Mouse (Mus musculus) kidney, postnatal 14 days (tissue): ENCODE results near the gene Sf1.

ENCODE experiments used
- DNase-seq: peaks from one replicate; pipeline ENCODE4 v3.0.0; 2022; ENCODE audit warnings: mixed read lengths

The Sf1 gene

GRCm38 (mm10) chr19:6363411-6364240, at the start of gene Sf1:
Gene Sf1 (plus strand): TSS chr19:6363690.
- peak; percentile 100 for DNase-seq

- no peak for DNase-seq
Measured at GRCm38 (mm10) chr19:6313796-6314195, 49.7 kb upstream of the Sf1 start.

GRCm38 (mm10) chr19:6314513-6314912, 49.0 kb upstream of the Sf1 start:
- no peak for DNase-seq

GRCm38 (mm10) chr19:6315573-6315972, 47.9 kb upstream of the Sf1 start:
- DNase-seq = no peak

GRCm38 (mm10) chr19:6318145-6318544, 45.3 kb upstream of the Sf1 start:
- no peak for DNase-seq

GRCm38 (mm10) chr19:6321358-6321757, 42.1 kb upstream of the Sf1 start:
- no peak for DNase-seq

GRCm38 (mm10) chr19:6321786-6322621, 41.5 kb upstream of the Sf1 start:
- DNase-seq = no peak

- no peak for DNase-seq
Measured at GRCm38 (mm10) chr19:6324751-6325150, 38.7 kb upstream of the Sf1 start.

- DNase-seq = no peak
Measured at GRCm38 (mm10) chr19:6331178-6331577, 32.3 kb upstream of the Sf1 start.

- DNase-seq = peak; percentile 54
Measured at GRCm38 (mm10) chr19:6331719-6332516, 31.6 kb upstream of the Sf1 start.

GRCm38 (mm10) chr19:6333761-6334595, 29.5 kb upstream of the Sf1 start:
- DNase-seq = no peak

GRCm38 (mm10) chr19:6334673-6335457, 28.6 kb upstream of the Sf1 start, which contains the start of gene Men1:
Gene Men1 (plus strand): TSS chr19:6334979.
- peak; percentile 97 for DNase-seq

- DNase-seq = peak; percentile 36
Measured at GRCm38 (mm10) chr19:6335458-6335827, 28.0 kb upstream of the Sf1 start.

- DNase-seq = no peak
Measured at GRCm38 (mm10) chr19:6336920-6337319, 26.6 kb upstream of the Sf1 start.

- DNase-seq = no peak
Measured at GRCm38 (mm10) chr19:6338171-6338570, 25.3 kb upstream of the Sf1 start.

- DNase-seq = no peak
Measured at GRCm38 (mm10) chr19:6338716-6339115, 24.8 kb upstream of the Sf1 start.

GRCm38 (mm10) chr19:6339191-6339590, 24.3 kb upstream of the Sf1 start:
- DNase-seq = no peak

GRCm38 (mm10) chr19:6339890-6340504, 23.5 kb upstream of the Sf1 start:
- DNase-seq = peak; percentile 85

GRCm38 (mm10) chr19:6340524-6341452, 22.7 kb upstream of the Sf1 start, which contains the start of gene Map4k2:
Gene Map4k2 (plus strand): TSS chr19:6341135.
- peak; percentile 95 for DNase-seq
